Mouse (Mus musculus): ENCODE results near the gene Serpinb6c.
"Not testable (repeated sequence)": the region's sequence is repeated elsewhere in the genome, so short reads cannot be mapped to it uniquely, and the experiment has no call there.

The Serpinb6c gene

GRCm38 (mm10) chr13:33905176-33905954, at the start of gene Serpinb6c:
TSS of gene Serpinb6c (minus strand) at chr13:33905708.
- no peak for DNase-seq

DNA sequence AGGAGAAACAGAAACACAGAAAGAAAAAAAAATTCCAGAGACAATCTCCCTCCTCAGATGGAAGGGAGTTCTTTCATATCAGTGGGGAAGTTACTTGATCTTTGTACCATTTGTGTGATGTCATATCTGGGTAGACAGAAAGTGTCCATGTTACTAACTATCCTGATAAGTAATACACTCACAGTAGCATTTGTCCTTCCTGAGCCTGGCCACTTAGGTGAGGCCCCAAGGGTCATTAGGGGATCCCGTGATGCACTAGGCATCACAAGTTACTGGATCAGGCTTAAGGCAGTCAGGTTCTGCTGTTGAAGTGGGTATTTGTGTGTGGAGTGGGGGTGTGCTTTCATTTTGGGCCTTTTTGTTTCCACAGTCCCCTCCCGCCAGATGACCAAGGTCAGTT, 47.4 kb upstream of the Serpinb6c start:
- no peak for DNase-seq

GRCm38 (mm10) chr13:33952075-33952449, 46.6 kb upstream of the Serpinb6c start:
- DNase-seq, result no peak

DNA sequence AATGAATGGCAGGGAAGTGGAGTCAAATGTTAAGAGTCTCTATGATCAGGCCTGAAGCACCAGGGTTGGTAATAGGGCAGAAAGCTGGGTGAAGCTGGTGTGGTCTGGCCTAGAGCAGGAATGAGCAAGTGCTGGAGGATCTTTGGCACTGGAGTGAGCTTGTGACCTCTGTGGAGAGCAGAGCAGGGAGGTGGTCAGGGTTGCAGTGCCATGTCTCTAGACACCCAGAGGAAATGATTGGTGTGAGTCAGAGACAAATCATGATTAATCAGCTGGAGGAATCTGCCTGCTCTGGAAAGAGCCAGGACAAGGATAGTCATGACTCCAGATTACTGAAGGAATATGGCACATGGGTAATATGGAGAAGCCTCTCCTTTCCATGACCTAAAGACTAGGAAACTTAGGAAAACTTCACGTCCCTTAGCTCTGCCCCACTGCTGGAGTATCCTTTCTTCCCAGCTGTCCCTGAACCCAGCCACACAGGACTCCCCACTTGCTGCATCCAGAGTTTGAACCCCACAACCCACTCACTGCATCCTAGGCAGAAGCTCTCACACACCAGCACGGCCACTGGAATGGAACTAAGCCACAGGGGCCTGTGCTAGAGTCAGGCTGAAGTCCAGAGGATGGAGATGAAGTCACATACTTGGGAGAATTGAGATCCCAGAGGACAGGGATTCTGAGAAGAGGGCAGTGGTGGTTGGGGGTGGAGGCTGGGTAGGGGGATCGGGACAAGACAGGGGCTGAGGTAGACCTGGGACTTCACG, 46.0 kb upstream of the Serpinb6c start:
- no peak for DNase-seq

GRCm38 (mm10) chr13:33942212-33942779, 36.8 kb upstream of the Serpinb6c start:
- peak; percentile 42 for DNase-seq

GRCm38 (mm10) chr13:33941288-33941808, 35.8 kb upstream of the Serpinb6c start:
- no peak for DNase-seq

- not testable (repeated sequence) for DNase-seq
Measured at GRCm38 (mm10) chr13:33937587-33937986, 32.1 kb upstream of the Serpinb6c start.

DNA sequence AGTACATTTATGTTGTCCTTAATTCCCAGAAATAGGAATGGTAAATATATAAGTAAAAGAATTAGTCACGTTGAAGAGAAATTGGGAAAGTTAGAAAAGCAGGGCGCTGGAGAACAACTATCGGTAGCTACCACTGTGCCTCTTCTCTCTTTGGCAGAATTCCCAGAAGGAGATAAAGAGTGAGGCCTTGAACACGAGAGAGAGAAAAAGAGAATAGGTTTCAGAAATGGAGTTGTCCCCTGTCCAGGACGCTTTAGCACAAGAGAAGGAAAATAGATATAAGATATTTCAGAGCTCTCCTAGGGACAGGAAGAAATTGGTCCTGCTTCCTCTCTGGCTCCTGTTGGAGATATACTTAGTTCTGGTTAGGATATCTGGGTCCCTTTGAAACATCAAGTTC, 31.6 kb upstream of the Serpinb6c start:
- DNase-seq, result no peak

DNA sequence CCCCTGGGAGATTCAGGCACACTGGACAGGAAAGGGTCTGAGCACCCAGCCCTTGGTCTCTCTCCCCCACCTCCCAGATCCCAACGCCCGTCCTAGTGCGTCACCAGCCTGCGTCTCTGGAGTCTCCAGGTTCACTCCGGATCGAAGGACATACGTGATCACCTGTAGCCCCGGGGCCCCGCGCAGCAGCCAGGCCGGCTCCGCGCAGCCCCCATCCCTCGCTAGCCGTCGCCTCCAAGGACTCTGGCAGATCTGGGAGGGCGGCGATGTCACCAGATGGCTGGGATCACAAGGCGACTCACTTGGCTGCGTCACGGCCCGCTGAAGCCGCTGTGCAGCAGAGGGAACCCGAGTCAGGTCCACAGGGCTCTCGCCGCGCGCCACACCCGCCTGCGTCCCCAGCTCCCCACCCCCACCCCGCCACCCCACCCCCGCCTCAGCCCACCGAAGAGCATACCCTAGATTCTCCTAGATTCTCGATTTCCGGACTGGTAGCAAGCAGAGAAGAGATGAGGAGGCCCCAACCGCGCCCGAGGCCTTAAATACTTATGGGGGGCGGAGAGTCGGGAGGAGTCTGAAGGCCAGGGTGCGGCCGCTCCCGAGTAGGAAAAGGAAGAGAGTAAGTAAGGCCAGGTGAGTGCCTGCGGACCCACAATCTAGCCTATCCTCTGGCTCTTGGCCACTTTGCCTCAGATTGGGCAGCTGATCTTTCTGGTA, 30.1 kb upstream of the Serpinb6c start:
- peak; percentile 76 for DNase-seq

DNA sequence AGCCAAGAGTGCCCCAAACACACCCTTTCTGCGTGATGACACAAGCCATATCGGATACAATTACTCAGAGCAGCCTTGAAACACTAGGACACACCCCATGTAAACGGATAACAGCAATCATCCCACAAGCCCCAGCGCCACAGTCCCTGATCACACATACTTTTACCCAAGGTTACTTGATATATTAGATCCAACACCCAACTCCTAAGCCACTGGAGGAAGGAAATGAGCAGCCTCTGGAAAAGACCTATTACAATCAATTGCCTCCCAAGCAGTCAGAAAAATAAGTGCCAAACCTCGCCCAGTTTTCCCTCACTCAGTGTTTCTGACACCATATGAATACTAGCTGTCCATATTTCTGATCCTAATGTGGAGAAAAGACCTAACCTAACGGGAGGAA, 29.2 kb upstream of the Serpinb6c start:
- DNase-seq, result no peak

GRCm38 (mm10) chr13:33930912-33931311, 25.4 kb upstream of the Serpinb6c start:
- DNase-seq, result no peak

DNA sequence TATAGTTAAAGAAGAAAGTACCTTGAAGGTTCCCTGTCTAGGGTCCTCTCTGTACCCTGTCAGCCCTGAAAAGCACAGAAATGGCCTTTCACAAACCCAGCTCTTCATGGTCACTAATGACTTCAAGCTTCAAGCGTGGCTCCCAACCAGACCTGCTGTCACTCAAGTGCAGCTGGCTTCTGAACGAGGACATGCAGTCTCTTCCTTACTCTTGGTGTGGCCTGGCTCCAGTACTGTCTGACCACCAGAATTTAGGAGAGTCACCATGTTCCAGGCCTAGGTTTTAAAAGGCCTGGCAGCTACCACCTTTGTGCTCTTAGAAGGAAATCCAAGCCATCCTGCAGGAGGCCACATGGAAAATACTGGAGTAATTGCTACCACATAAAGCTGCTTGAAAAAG, 24.8 kb upstream of the Serpinb6c start:
- no peak for DNase-seq

DNA sequence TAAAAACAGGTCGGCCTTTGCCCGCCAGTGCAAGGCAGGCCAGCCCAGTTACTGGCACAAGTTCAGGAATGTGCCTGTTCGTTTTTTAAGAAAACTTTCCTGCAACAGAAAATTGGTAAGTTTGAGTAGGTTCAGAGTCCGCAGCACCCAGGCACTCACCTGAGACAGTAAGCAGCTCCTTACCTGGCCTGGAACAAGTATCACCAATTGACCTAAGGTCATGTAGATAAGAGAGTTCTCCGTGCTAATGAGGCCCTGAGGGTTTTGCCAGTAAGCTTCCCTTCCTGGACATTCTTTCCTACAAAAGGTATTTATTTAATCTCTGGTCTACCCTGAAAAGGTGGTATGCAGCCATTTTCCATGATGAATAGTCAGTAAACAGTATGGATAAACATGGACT, 16.2 kb upstream of the Serpinb6c start:
- DNase-seq, result no peak

DNA sequence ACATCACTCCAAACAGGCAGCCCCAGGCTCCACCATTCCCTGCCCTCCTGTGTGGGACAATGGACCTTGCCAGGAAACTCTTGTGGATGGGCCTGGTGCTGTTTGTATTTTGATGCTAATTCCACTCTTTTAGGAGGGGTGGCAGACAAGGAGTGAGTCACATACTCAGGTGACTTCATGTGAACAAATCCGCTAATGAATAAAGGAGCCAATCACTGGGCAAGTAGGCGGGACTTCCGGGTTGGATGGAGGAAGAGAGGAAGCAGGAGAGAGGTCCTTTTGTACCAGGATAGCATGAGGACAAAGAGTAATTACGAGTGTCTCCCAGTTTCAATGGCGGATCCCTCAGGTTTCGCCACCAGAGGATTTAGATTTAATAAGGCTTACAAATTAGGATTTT, 15.5 kb upstream of the Serpinb6c start:
- no peak for DNase-seq

DNA sequence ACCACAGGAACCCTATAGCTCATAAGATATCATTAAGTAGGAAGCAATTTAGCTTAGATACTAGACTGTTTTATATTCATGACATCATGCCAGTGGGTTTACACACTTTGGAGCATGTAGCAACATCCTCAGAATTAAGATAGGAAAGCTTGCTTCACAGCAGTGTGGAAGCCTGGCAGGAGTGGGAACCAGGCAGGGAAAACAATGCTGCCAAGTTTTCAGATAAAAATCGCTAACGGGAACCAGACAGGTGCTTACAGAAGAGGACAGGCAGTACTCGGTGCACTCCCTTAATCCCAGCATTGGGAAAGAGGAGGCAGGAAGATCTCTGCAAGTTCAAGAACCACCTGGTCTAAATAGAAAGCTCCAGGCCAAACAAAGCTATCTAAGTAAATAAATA, 1.3 kb upstream of the Serpinb6c start:
- DNase-seq, result no peak

- no peak for DNase-seq
Measured at GRCm38 (mm10) chr13:33903290-33903689, 2.2 kb downstream of the Serpinb6c start.

GRCm38 (mm10) chr13:33894207-33894606, 11.3 kb downstream of the Serpinb6c start:
- DNase-seq, result peak; percentile 32

GRCm38 (mm10) chr13:33843308-33843707, 62.2 kb downstream of the Serpinb6c start, which contains the start of gene Serpinb6e:
TSS of gene Serpinb6e (minus strand) at chr13:33843408.
- DNase-seq, result no peak

DNA sequence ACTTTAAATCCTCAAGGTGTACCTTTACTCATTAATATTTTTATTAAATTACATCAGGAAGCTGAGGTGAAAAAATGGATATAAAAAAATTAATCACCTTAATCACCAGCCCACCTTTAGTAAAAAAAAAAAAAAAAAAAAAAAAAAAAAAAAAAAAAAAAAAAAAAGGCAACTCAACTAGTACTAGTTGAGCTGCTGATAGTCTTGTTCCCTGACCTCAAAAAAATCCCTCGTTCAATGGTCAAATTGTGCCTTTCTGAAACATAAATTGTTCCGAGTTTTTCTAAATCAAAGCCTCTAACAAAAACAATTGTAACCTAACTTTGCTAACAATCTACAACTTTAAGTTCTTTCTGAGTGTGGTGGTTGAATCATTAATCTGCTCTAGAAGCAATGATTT, 74.8 kb downstream of the Serpinb6c start:
- DNase-seq, result no peak
